Mouse (Mus musculus) cerebral cortex, adult 2 months (tissue): ENCODE data around the gene Odf2.

Experiments
- WGBS: fragments of 180-500 bp; shearing (Covaris S2); methylation state at CpG from one replicate; pipeline ENCODE4 v1.1.7; 2018; 5-methylcytosine and 5-hydroxymethylcytosine counted together

The Odf2 gene

GRCm38 (mm10) chr2:29889066-29889944 lies at the start of gene Odf2:
Gene Odf2 (plus strand): TSS chr2:29889221.
- WGBS, result under 1% methylated on average over 68 of the region's 70 CpGs

DNA sequence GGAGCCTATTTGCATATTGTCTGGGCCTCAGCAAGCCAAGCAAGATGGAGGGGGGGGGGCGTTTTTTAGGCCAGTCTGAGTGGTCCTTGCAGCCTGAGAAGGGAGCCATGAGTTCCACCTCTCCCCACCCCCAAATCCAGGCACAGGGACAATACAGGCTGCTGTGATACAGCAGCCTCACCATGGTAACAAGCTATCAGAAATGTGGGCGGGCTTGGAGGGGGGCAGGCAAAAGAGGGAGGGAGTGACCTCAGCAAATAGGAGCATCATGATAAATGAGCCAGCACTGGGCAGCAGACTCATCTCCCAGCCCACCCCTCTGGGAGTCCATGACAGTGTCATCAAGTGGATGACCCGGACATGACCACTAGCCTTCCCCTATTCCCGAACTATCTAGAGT lies 49.6 kb upstream of the Odf2 start:
- 49% methylated on average over 4 of the region's 4 CpGs for WGBS

DNA sequence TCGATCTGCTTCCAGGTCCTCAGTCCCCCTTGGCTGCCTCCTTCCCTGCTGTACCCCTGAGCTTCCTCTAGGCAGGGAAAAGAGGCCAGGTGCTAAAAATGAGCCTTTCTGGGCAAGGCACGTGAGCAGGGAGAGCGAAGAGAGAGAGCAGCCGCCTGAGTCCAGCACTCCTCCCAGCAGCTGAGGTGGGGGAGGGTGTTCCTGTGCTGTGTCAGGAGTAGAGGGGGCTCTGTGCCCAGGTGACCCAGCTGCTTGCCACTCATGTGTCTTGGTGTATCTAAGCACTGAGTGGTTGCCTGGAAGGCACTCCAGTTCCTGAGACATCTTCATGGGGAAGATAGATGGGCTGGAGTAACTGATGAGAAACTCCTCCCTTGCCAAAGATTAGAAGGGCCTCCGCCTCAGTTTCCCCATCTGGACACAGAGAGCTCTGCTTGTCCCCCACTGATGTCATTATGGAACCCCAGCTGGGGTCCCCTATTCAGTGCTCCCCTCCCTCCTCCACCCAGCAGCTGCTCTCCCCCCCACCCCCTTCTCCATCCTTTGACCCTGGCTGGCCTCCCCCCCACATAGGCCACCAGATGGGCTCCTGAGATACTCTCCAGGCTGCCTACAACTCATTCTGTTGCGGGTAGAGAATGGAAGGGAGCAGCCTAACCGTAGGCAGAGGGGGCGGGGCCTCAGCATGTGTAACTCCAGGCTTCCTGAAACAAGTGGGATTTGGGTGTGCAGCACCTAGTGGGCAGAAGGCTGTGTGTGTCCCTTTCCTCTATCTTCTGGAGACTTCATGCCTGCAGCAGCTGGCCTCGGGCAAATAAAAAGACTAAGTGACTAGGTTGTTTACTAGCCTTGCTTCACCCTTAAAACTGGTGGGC lies 45.6 kb upstream of the Odf2 start:
- WGBS, result 38% methylated on average over 9 of the region's 9 CpGs

- 50% methylated on average over 2 of the region's 2 CpGs for WGBS
Measured at GRCm38 (mm10) chr2:29844115-29844514, 44.9 kb upstream of the Odf2 start.

- 75% methylated on average over 3 of the region's 3 CpGs for WGBS
Measured at GRCm38 (mm10) chr2:29844661-29845060, 44.4 kb upstream of the Odf2 start.

DNA sequence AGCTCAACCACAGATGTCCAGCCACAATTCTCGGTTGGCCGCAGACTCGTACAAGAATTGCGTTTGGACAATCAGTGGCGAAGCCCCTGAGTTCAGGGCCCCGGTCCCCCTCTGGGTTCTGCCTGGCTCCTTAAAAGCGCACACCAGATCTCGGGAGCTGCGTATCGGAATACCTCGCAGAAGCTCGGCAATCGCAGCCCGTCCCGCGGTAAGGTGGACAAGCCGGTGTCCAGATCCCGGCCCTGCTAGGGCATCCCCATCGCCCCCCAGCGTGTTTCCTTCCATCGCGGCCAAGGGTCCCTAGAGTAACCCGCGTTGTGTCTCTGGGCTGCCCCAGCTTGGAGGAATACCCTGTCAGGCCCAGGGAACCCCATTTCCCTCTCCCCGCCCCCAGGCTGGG lies 43.4 kb upstream of the Odf2 start:
- 63% methylated on average over 25 of the region's 25 CpGs for WGBS

DNA sequence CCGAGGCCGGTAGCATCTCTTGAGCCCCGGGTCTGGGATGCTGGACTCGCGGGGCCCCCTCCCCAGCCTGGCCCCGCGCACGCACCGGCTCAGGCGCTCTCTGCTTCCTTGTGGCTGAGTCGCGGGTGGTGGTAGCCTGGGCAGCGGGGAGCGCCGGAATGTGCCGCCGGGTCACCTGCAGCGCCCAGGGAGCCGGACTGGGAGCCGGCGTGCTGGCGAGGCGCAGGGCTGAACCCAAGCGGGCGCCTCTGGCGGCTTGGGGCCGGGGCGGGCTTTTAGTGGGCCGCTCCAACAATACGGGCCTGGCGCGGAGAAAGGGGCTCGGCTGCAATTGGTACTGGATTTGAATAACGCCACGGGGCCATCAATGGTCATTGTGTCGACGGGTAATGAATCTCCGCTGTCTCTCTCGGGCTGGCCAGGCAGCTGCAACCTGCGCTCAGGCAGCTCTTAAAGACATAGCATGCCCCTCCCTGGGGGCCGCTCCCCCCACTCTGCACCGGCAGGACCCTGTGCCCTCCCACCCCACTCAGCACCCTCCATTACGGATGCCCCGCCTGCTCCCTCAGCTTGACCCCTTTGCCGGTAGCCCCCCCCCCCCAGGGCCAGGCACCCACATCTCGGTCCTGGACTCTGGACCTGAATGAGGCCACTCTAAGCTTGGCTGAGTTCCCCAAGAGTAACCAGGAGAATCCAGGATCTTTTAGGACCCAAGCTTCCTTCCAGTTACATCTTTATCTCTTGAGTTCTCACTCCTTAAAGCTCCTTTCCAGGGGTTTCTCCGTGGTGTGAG lies 42.8 kb upstream of the Odf2 start:
- WGBS, result 48% methylated on average over 47 of the region's 47 CpGs

- 64% methylated on average over 3 of the region's 3 CpGs for WGBS
Measured at GRCm38 (mm10) chr2:29846911-29847310, 42.1 kb upstream of the Odf2 start.

DNA sequence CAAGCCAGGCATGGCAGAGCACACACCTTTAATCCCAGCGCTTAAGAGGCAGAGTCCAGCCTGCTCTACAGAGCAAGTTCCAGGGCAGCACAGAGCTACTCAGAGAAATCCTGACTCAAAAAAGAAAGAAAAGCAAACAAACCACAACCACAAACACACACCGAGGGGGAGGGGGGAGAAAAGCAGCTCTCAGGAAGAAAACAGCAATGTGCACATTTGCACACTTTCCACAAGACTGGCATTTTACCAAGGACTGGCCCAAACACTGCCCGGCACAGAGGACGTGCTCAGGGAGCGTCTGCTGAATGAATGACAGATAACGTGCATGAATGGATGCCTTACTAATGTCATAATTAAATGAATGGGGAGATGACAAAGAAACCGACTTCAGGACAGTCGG lies 40.0 kb upstream of the Odf2 start:
- WGBS, result 61% methylated on average over 8 of the region's 8 CpGs

GRCm38 (mm10) chr2:29849841-29850480 lies 39.1 kb upstream of the Odf2 start:
- WGBS, result 61% methylated on average over 5 of the region's 5 CpGs

DNA sequence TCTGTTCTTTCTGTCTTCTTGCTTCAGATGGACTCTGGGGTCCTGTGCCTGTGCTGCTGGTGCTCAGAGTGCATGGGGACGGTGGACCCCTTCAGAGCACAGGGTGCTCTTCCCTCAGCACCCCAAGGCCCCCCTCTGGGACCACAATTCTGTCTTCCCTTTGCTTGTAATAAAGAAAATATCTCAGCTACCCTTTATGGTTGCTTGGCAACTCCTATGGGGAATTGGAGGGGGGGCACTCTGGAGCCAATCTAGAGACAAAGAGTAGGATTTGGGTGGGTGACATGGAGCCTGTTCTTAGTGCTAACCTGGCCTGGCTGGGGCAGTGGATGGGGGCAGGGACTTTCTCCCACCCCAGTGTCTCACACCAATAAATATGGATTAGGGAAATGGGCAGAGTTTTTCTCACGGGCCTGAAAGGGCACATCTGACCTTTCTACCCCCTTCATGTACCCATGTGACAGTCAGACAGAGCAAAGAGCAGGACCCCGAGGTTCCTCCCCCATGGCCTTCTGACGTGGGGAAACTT lies 36.0 kb upstream of the Odf2 start:
- WGBS, result 58% methylated on average over 4 of the region's 4 CpGs

- 58% methylated on average over 5 of the region's 5 CpGs for WGBS
Measured at GRCm38 (mm10) chr2:29853736-29854135, 35.3 kb upstream of the Odf2 start.

DNA sequence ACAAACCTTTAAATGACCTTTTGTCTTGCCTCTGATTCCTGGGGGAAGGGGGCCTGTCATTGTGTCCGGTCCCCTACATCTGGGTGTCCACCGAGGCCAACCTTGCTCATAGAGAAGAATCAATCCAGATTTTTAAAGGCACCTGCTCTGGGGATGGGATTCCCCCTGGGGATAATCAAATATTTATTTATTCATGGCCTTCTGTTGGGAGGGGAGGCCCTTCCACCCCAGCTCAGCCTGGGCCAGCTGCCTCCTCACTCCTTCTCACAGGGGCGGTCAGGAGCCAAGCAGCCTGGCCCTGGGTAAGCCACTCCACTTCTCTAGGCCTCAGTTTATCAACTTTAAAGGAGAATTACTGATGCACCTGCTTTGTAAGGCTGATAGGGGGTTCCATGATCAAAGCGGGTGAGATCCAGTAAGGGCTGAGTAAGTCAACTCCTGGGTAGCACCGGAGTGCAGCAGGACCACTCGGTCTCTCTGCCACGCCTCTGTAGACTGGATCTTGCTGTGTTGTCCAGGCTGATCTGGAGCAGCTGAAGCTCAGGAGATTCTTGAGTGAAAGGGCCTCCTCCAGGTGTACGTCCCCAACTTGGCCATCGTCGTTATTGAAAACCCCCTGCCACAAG lies 33.3 kb upstream of the Odf2 start:
- WGBS, result 86% methylated on average over 10 of the region's 10 CpGs

DNA sequence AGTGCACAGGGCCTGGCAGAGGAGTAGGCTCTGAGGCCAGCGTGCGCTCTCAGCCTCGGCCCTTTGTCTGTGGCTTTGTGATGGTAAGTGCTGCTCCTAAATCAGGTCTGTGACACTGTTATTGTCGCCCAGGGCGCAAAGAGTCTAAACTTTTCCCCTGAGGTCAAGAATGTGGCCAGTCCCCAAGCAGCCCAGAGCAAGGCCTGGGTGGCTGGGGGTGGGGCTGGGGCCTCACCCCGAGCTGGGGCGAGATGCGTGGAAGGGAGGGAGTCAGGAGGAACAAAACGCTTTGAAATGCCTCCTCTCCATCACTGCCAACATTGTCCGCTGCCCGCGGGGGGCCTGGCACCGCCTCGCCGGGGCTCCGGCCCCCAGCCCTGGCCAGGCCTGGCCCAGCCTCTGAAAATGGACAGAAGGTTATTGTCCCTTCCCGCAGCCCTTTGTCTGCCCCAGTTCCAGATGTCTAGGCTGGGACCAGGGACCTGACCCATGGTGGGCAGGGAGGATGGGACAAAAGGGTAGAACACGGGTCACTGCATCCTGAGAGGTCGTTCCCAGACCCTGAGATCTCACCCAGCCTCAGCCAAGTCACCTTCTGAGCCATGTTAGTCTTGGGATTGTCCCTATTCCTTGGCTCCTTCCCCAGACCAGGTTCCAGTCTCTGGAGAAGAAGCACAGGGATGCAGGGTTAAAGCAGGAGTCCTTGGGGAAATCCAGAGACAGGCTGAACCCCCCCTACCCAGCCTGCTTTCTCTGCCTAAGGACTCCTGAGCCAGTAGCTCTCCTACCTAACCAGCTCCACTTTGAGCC lies 32.4 kb upstream of the Odf2 start:
- 35% methylated on average over 19 of the region's 19 CpGs for WGBS

DNA sequence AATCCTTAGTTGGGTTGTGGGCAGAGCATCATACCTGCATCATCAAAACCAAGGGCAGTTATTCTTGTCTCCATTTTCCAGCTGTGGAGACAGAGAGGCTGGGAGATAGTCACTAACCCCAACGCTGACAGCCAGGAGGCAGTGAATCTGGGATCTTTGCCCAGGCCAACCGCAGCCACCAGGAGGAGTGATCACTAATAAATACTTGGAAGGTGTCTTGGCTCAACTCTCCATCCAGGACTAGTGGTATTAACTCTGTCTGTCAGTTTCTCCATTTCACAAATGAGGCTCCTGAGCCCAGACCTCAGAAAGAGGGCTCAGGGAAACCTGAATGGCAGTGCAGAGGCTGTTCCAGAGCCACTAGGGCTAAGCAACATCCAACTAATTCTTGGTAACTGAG lies 31.7 kb upstream of the Odf2 start:
- WGBS, result 74% methylated on average over 2 of the region's 2 CpGs

DNA sequence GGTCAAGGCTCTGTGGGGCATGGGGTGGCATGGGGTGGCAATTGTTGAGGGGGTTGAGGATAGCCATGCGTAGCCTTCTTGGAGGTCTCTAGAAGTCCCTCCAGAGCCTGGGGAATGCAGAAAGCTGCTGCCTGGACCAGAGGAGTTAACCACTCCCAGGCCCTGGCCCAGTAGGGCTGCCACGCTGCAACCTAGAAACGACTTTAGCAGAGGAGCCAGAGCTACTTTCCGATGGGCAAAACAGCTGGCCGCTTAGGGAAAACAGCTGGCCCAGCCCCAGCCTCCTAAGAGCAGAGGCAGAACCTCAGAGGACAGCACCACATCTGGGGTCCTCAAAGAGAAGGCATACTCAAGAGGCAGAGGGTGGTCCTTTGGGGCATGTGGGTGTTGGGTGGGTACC lies 31.1 kb upstream of the Odf2 start:
- 75% methylated on average over 5 of the region's 5 CpGs for WGBS

DNA sequence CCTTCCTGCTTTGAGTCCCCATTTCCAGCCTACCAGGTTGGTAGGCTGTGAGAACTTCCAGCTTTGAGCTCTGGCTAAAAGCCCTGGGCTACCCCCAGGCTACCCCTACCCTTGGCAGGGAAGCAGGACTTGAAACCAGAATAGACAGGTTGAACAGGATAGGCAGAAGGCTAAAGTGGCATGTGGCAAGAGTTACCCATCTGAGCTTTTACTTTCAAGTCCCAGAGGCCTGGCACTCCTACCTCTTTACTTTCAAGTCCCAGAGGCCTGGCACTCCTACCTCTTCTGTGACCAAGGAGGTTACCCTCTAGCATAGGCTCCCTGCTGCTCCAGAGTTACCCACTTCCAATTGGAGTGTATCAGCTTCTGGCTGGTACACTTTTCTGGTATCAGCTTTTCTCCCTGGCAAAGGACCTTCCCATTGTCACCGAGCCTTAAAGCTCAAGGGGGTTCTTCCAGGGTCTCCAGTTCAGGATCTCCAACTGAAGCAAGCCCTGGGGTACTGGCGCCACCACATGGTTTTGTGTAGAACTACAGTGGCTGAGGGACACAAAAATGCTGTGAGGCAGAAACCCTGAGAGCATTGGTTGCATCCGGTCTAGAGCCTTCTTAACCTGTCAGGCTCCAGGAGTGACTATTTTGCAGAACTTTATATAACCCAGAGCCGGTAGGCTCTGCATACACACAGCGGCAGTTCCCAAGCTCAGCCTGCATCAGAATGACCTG lies 30.1 kb upstream of the Odf2 start:
- WGBS, result 14% methylated on average over 5 of the region's 5 CpGs

GRCm38 (mm10) chr2:29865125-29865524 lies 23.9 kb upstream of the Odf2 start:
- 77% methylated on average over 4 of the region's 4 CpGs for WGBS

DNA sequence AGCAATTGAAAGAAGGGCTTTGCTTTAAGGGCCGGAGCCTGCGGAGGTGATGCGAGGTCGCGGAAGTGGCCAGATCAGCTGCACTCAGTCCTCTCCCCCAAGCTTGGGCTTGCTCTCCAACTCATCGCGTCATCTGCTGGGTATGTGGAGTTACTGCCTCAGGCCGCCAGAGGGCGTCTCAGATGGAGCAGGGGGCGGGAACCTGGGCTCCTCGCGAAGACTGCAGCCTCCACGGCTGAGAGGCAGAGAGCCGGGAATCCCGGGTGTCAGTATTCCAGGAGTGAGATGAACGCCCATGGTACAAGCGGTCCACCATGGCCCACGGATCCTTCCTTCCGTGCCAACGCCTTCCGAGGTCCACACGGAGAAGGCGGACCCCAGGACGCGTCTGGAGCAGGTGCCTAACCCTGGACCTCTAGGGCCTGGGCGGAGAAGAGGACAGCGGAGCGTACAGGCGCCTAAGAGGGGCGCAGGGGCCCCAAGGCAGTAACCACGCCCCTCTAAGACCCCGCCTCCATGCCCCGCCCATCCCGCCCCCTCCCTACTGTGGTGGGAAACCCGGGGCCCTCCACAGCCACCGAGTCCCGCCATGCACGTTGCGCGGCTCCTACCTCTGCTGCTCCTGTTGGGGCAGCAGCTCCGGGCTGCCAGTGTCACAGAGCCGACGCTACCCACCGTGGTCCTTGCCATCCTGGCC lies 19.9 kb upstream of the Odf2 start, which contains the start of gene Cercam:
Gene Cercam (plus strand): TSS at position 216 of the 697 bp plus-strand sequence.
- 1% methylated on average over 44 of the region's 44 CpGs for WGBS
